Mouse (Mus musculus) intestine, embryonic 14.5 days (tissue): Measurements from ENCODE around the gene Rara. TPM values are rescaled to one million over a fixed set of nuclear protein-coding genes. Genes with fewer than 3 reads are reported as not detected.

Experiments
- ATAC-seq: fragments of 200-750 bp; cut with Nextera tagmentation; replicated peaks from 2 replicates; pipeline ENCODE4 v1.8.0; 2017; ENCODE audit warnings: low read depth, moderate number of reproducible peaks, moderate TSS enrichment, moderate library complexity; ENCODE audit not compliant: low FRiP score, low TSS enrichment
- DNase-seq: peaks from one replicate; pipeline ENCODE4 v3.0.0-alpha.2; 2018; ENCODE audit warnings: low spot score
- H3K27ac ChIP-seq: fragments of 300-500 bp; sonication (generic); 2 replicates; pipeline ENCODE4 v1.5.1; 2014; ENCODE audit warnings: low read depth, mild to moderate bottlenecking, control low read depth
- H3K27me3 ChIP-seq: fragments of 300-500 bp; sonication (generic); replicated peaks from 2 replicates; pipeline ENCODE4 v1.6.1; 2014; ENCODE audit warnings: low read length, control low read depth; ENCODE audit not compliant: control insufficient read depth, insufficient read depth
- H3K36me3 ChIP-seq: fragments of 300-500 bp; sonication (generic); 2 replicates; pipeline ENCODE4 v1.6.1; 2014; ENCODE audit warnings: low read length, control low read depth; ENCODE audit not compliant: control insufficient read depth, insufficient read depth
- H3K4me1 ChIP-seq: fragments of 300-500 bp; sonication (generic); replicated peaks from 2 replicates; pipeline ENCODE4 v1.6.1; 2014; ENCODE audit warnings: low read length, control low read depth, mixed read lengths; ENCODE audit not compliant: control insufficient read depth, insufficient read depth
- H3K4me2 ChIP-seq: fragments of 300-500 bp; sonication (generic); 2 replicates; pipeline ENCODE4 v1.6.1; 2014; ENCODE audit warnings: low read length
- H3K4me3 ChIP-seq: fragments of 300-500 bp; sonication (generic); 2 replicates; pipeline ENCODE4 v1.5.1; 2014; ENCODE audit warnings: low read depth, low read length, control low read depth, mixed read lengths
- H3K9ac ChIP-seq: fragments of 300-500 bp; sonication (generic); 2 replicates; pipeline ENCODE4 v1.6.1; 2014; ENCODE audit warnings: mild to moderate bottlenecking, low read length
- H3K9me3 ChIP-seq: fragments of 300-500 bp; sonication (generic); 2 replicates; pipeline ENCODE4 v1.6.1; 2016; ENCODE audit warnings: low read length, control low read depth; ENCODE audit not compliant: control insufficient read depth
- WGBS: fragments of 180-500 bp; shearing (Covaris S2); extraction: QIAGEN DNeasy Blood & Tissue Kit; methylation state at CpG from one replicate; pipeline ENCODE4 v1.1.7; 2014; 5-methylcytosine and 5-hydroxymethylcytosine counted together
- polyA plus RNA-seq: library from polyadenylated mRNA; unstranded; fragments of >200 nt; fragmentation: Nextera tagmentation; extraction: Ambion mirVana; gene quantifications from 2 replicates; pipeline ENCODE4 v1.2.1, GENCODE M21; 2014

The Rara gene
- polyA plus RNA-seq, 1 experiment from 2014 or later = 42.4 TPM

DNA sequence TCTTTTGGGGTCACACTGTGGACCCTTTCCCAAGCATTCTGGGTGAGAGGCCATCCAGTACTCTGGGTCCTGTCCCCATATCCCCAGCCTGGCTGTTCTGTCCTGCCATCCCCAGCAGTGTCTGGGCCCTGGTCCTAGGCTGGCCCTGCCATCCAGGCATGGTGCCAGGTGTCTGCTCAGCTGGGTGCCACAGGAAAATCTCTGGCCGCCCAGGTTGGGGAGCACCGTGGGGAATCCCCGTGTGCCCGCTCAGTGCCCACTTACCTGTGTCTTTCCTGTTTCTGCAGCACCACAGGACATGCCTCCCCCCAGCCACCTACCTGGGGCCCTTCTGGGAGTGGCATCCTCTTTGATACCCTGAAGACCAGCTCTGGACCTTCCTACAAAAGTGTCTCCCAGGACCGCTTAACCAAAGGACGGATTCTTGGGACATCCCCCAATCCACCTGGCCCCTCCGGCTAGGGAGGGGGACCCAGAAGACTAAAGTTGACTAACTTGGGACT, 22.4 kb downstream of the Rara start:
- no peak overlapping the region for H3K4me2 ChIP-seq
- no peaks in the 10 kb centered on the region for H3K9me3 ChIP-seq
- H3K4me3 ChIP-seq = no peak overlapping the region
- no peak for DNase-seq
- H3K9ac ChIP-seq = no peak overlapping the region
- ATAC-seq = no peak
- H3K36me3 ChIP-seq = peaks cover 20% of the 10 kb centered on the region; the same call in 1 of the 2 replicates
- 92% methylated on average over 7 of the region's 7 CpGs for WGBS
- H3K27ac ChIP-seq = no peak overlapping the region
- H3K27me3 ChIP-seq = no peaks in the 10 kb centered on the region
- H3K4me1 ChIP-seq = peaks cover 57% of the 10 kb centered on the region

- no peaks in the 10 kb centered on the region for H3K9me3 ChIP-seq
- no peak overlapping the region for H3K4me2 ChIP-seq
- WGBS = 82% methylated on average over 9 of the region's 9 CpGs
- no peak overlapping the region for H3K9ac ChIP-seq
- no peak for ATAC-seq
- H3K36me3 ChIP-seq = peaks cover 20% of the 10 kb centered on the region; the same call in 1 of the 2 replicates
- peaks cover 57% of the 10 kb centered on the region for H3K4me1 ChIP-seq
- H3K4me3 ChIP-seq = no peak overlapping the region
- H3K27me3 ChIP-seq = no peaks in the 10 kb centered on the region
- DNase-seq = no peak
- H3K27ac ChIP-seq = peak overlapping the region; percentile 38; the same call in 1 of the 2 replicates
Observed at GRCm38 (mm10) chr11:98950484-98950883, 22.9 kb downstream of the Rara start.

DNA sequence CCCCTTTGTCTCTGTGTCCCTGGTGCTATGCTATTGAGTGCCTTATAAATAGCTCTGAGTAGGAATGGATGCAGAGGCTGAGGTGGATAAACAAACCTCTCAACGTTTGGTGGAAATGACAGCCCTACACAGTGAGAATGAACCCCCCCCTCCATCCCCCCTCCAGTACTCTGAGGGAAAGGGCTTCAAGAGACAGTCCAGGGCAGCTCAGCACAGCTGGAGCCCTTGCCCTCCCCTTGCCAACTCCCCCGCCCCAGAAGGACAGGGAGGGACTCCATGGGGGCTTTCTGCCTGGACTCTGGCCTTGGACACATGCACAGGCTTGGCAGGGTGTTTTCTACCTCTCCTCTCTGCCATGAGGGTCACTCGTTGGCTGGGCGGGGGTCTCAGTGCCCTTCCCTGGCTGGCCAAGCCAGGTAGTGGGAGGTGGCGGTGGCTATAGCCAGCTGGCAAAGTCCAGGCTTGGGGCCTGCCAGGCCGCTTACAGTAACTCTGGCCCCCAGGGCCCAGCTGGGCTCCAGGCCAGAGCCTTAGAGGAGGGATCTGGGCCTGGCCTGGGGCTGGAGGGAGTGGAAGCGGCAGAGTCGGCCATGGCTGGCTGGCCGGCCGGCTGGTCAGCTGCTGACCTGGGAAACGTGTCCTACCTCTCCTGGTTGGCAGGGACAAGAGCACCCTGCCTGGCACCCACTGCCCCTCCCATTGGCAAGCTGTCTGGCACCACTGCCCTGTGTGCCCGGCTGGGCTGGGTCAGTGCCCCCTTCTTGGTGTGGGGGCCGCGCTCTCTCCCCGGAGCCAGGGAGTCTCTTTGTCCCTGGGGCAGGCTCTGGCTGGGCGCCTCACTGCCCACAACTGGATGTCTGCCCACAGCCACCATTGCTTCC, 23.6 kb downstream of the Rara start:
- H3K9me3 ChIP-seq = no peaks in the 10 kb centered on the region
- H3K4me2 ChIP-seq = no peak overlapping the region
- WGBS = 69% methylated on average over 16 of the region's 16 CpGs
- peaks cover 20% of the 10 kb centered on the region; the same call in 1 of the 2 replicates for H3K36me3 ChIP-seq
- ATAC-seq (no peak), DNase-seq (no peak)
- H3K27ac ChIP-seq = peak overlapping the region; percentile 38
- no peaks in the 10 kb centered on the region for H3K27me3 ChIP-seq
- no peak overlapping the region for H3K9ac ChIP-seq
- peaks cover 59% of the 10 kb centered on the region for H3K4me1 ChIP-seq
- no peak overlapping the region for H3K4me3 ChIP-seq

DNA sequence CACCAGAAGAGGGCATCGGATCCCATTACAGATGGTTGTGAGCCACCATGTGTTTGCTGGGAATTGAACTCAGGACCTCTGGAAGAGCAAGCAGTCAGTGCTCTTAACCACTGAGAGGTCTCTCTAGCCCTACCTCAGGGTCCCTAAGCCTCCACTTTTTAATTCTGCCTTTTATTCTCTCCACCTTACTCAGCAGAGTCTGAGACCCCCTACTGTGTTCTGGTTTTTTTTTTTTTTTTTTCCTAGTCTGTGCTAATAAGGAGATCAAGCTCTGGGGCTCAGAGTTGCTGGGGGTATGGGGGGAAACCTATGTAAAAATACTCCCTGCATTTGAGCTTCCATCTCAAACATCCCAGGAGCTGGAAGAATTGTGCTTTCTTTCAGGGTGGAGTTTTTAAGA, 24.5 kb downstream of the Rara start:
- DNase-seq (no peak), ATAC-seq (no peak)
- no peak overlapping the region for H3K4me2 ChIP-seq
- H3K4me3 ChIP-seq = no peak overlapping the region
- no peak overlapping the region for H3K27ac ChIP-seq
- H3K9me3 ChIP-seq = no peaks in the 10 kb centered on the region
- H3K36me3 ChIP-seq = peaks cover 20% of the 10 kb centered on the region
- whole genome bisulfite sequencing = 81% methylated on average over 1 of the region's 1 CpGs
- no peak overlapping the region for H3K9ac ChIP-seq
- peaks cover 57% of the 10 kb centered on the region for H3K4me1 ChIP-seq
- H3K27me3 ChIP-seq = no peaks in the 10 kb centered on the region

- ATAC-seq (no peak), DNase-seq (peak; percentile 50)
- Histone ChIP-seq H3K9me3 (no peaks in the 10 kb centered on the region), H3K4me2 (no peak overlapping the region), H3K4me3 (no peak overlapping the region), H3K4me1 (peaks cover 52% of the 10 kb centered on the region), H3K27me3 (no peaks in the 10 kb centered on the region), H3K27ac (0 out of 2 replicates have a peak overlapping the region, but pooled peaks have one; percentile 27), H3K36me3 (peaks cover 22% of the 10 kb centered on the region), H3K9ac (no peak overlapping the region)
- 51% methylated on average over 2 of the region's 2 CpGs for WGBS
Observed at GRCm38 (mm10) chr11:98952736-98953135, 25.1 kb downstream of the Rara start.

- Histone ChIP-seq H3K27ac (peak overlapping the region; percentile 83; the same call in 1 of the 2 replicates), H3K4me3 (no peak overlapping the region), H3K4me1 (peaks cover 50% of the 10 kb centered on the region), H3K9ac (no peak overlapping the region), H3K9me3 (no peaks in the 10 kb centered on the region), H3K4me2 (no peak overlapping the region), H3K27me3 (no peaks in the 10 kb centered on the region), H3K36me3 (peaks cover 25% of the 10 kb centered on the region)
- peak; percentile 47 for ATAC-seq
- WGBS = 13% methylated on average over 2 of the region's 2 CpGs
- peak; percentile 53 for DNase-seq
Observed at GRCm38 (mm10) chr11:98953361-98953760, 25.7 kb downstream of the Rara start.

DNA sequence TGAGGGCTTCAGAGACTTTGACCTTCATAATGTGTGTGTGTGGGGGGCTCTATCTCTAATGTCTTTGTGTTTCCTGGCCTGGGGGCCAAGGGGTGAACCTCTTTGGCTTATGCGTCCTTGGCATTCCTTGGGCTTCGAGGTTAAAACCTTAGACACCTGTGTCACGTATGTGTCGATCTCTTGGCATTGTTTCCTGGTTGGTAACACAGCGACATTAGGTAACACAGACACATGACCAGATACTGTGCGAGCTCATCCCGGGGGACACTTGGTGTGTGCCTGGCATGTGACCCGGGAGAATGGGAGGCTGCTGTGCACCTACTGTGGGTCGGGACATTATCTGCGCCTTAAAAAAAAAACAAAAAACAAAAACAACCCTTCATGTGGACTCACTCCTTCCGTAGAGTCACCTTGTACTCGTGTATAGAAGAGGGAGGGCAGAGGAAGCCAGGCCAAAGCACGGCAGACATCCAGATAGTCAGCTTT, 26.3 kb downstream of the Rara start:
- Histone ChIP-seq H3K27me3 (no peaks in the 10 kb centered on the region), H3K4me3 (no peak overlapping the region), H3K27ac (peak overlapping the region; percentile 83), H3K4me2 (peak overlapping the region; percentile 40), H3K9ac (no peak overlapping the region), H3K9me3 (no peaks in the 10 kb centered on the region), H3K4me1 (peaks cover 52% of the 10 kb centered on the region), H3K36me3 (peaks cover 25% of the 10 kb centered on the region)
- 19% methylated on average over 13 of the region's 13 CpGs for WGBS
- ATAC-seq = no peak
- no peak for DNase-seq

DNA sequence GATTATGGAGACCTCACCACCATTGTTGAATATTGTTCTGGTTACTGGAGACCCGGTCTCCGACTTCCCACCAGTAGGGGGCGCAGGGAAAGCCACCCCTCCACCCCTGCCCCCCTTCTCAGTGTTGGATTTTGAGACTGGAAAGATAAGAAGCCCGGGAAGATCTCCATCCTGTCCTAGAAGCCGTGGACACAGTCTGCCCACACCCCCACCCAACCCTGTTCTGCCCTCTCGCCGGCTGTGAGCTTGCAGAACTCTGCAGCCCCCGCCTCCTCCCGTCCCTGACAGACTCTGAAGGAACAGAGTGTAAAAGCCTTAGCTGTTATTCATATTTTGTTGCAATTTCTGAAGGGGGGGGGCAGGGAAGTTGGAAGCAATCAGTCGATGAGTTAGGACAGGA, 26.8 kb downstream of the Rara start:
- H3K36me3 ChIP-seq = peaks cover 25% of the 10 kb centered on the region
- H3K27me3 ChIP-seq = no peaks in the 10 kb centered on the region
- no peaks in the 10 kb centered on the region for H3K9me3 ChIP-seq
- H3K9ac ChIP-seq = no peak overlapping the region
- H3K4me3 ChIP-seq = no peak overlapping the region
- 1% methylated on average over 10 of the region's 10 CpGs for WGBS
- peaks cover 55% of the 10 kb centered on the region for H3K4me1 ChIP-seq
- peak; percentile 92 for DNase-seq
- H3K27ac ChIP-seq = peak overlapping the region; percentile 83
- ATAC-seq = peak; percentile 51
- H3K4me2 ChIP-seq = peak overlapping the region; percentile 40
